Comparison of ENCODE assay signal across 8 mouse cellular contexts in the genomic region with DNA sequence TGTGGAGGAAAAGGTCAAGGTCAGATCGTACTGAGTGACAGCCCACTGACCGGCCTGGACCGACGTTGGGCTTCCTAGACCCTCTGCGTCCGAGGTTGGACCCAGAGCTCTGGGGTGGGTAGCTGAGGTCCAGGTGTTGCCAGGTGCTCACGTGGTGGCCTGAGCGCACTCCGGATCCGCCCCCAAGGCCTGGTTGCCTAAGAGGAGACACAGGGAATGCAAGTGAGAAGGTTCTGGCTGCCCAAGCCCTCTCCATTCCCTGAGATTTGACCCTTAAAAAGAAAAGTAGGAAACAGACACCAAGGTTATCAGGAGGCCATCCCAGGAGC. TPM values are rescaled to one million over a fixed set of nuclear protein-coding genes. Genes with fewer than 3 reads are reported as not detected.
DNase-seq lines count a peak whose midpoint lies in the region; ATAC-seq and TF ChIP-seq lines count a peak whose summit lies in the region.

No protein-coding gene starts in this region.

- peak overlapping the region; percentile 88 for H3K4me2 ChIP-seq in embryonic facial prominence, embryonic 11.5 days (ENCODE audit: low read depth, low read length)
- peak overlapping the region; percentile 79 for H3K4me2 ChIP-seq in intestine, embryonic 15.5 days (replicated peaks)
- H3K4me2 ChIP-seq in liver, embryonic 16.5 days (ENCODE audit: low read depth, low read length) = peak overlapping the region; percentile 94
- peak overlapping the region; percentile 93 for H3K4me2 ChIP-seq in stomach, embryonic 15.5 days

- no peaks in the 10 kb centered on the region; the same call in 1 of the 2 replicates for H3K4me1 ChIP-seq in embryonic facial prominence, embryonic 11.5 days (ENCODE audit: control insufficient read depth, insufficient read depth, low read length)
- H3K4me1 ChIP-seq in intestine, embryonic 15.5 days (replicated peaks) = peaks cover 19% of the 10 kb centered on the region
- H3K4me1 ChIP-seq in liver, embryonic 16.5 days (ENCODE audit: control insufficient read depth, low read depth, low read length) = peaks cover 16% of the 10 kb centered on the region
- H3K4me1 ChIP-seq in stomach, embryonic 15.5 days = peaks cover 20% of the 10 kb centered on the region

- peak overlapping the region; percentile 73 for H3K4me3 ChIP-seq in layer of hippocampus, adult 2 months
- H3K4me3 ChIP-seq in embryonic facial prominence, embryonic 11.5 days (ENCODE audit: low read depth, low read length) = peak overlapping the region; percentile 66
- H3K4me3 ChIP-seq in intestine, embryonic 15.5 days (replicated peaks) = peak overlapping the region; percentile 93
- H3K4me3 ChIP-seq in liver, embryonic 16.5 days (ENCODE audit: low read depth, low read length) = peak overlapping the region; percentile 82
- H3K4me3 ChIP-seq in stomach, embryonic 15.5 days (replicated peaks) = peak overlapping the region; percentile 94

- no peak for TF ChIP-seq CTCF in layer of hippocampus, adult 2 months (conservative IDR thresholded peaks at IDR 0.05)

- no peak for DNase-seq in layer of hippocampus, adult 2 months (ENCODE audit: low spot score in 2 of 2)
- no peak for DNase-seq in layer of hippocampus, adult 8-10 months (ENCODE audit: low spot score in 2 of 2)
- DNase-seq in embryonic facial prominence, embryonic 11.5 days (ENCODE audit: low spot score) = peak; percentile 51
- DNase-seq in layer of hippocampus, postnatal 36 days = no peak
- DNase-seq in retina, embryonic 14.5 days (ENCODE audit: low spot score) = no peak

- peak overlapping the region; percentile 70 for H3K9ac ChIP-seq in embryonic facial prominence, embryonic 11.5 days (replicated peaks; ENCODE audit: low read length)
- peak overlapping the region; percentile 82 for H3K9ac ChIP-seq in intestine, embryonic 15.5 days
- peak overlapping the region; percentile 76 for H3K9ac ChIP-seq in liver, embryonic 16.5 days (ENCODE audit: low read depth, low read length)
- H3K9ac ChIP-seq in stomach, embryonic 15.5 days = peak overlapping the region; percentile 76

- peak; percentile 22; the same call in 1 of the 2 replicates for ATAC-seq in embryonic facial prominence, embryonic 11.5 days (replicated peaks; ENCODE audit: insufficient number of reproducible peaks, low FRiP score, low TSS enrichment, low read depth)
- peak; percentile 60 for ATAC-seq in intestine, embryonic 15.5 days
- ATAC-seq in liver, embryonic 16.5 days (ENCODE audit: low read depth) = peak; percentile 54
- peak; percentile 44 for ATAC-seq in stomach, embryonic 15.5 days (ENCODE audit: insufficient read depth, low FRiP score, low read depth)

- peak overlapping the region; percentile 91 for H3K27ac ChIP-seq in layer of hippocampus, adult 2 months
- H3K27ac ChIP-seq in embryonic facial prominence, embryonic 11.5 days (replicated peaks; ENCODE audit: low read depth, low read length) = no peak overlapping the region
- peak overlapping the region; percentile 84 for H3K27ac ChIP-seq in intestine, embryonic 15.5 days
- no peak overlapping the region; the same call in 1 of the 2 replicates for H3K27ac ChIP-seq in liver, embryonic 16.5 days (ENCODE audit: low read length)
- H3K27ac ChIP-seq in stomach, embryonic 15.5 days = 0 out of 2 replicates have a peak overlapping the region, but pooled peaks have one; percentile 53

- H3K36me3 ChIP-seq in embryonic facial prominence, embryonic 11.5 days (replicated peaks; ENCODE audit: control insufficient read depth, insufficient read depth, low read depth, low read length) = no peaks in the 10 kb centered on the region; the same call in 1 of the 2 replicates
- H3K36me3 ChIP-seq in intestine, embryonic 15.5 days = peaks cover 24% of the 10 kb centered on the region
- peaks cover 3% of the 10 kb centered on the region for H3K36me3 ChIP-seq in liver, embryonic 16.5 days (ENCODE audit: control insufficient read depth, insufficient read depth)
- H3K36me3 ChIP-seq in stomach, embryonic 15.5 days = peaks cover 18% of the 10 kb centered on the region

- WGBS in embryonic facial prominence, embryonic 11.5 days = 2% methylated on average over 10 of the region's 10 CpGs
- under 1% methylated on average over 10 of the region's 10 CpGs for whole genome bisulfite sequencing in intestine, embryonic 15.5 days
- 1% methylated on average over 10 of the region's 10 CpGs for WGBS in liver, embryonic 16.5 days (ENCODE audit: insufficient replicate concordance)
- 0% methylated on average over 10 of the region's 10 CpGs for WGBS in stomach, embryonic 15.5 days

- H3K9me3 ChIP-seq in embryonic facial prominence, embryonic 11.5 days (replicated peaks; ENCODE audit: control insufficient read depth, low read length) = no peaks in the 10 kb centered on the region
- H3K9me3 ChIP-seq in intestine, embryonic 15.5 days = no peaks in the 10 kb centered on the region
- no peaks in the 10 kb centered on the region for H3K9me3 ChIP-seq in liver, embryonic 16.5 days (replicated peaks; ENCODE audit: control insufficient read depth, low read length)
- H3K9me3 ChIP-seq in stomach, embryonic 15.5 days = no peaks in the 10 kb centered on the region

- no peaks in the 10 kb centered on the region for H3K27me3 ChIP-seq in embryonic facial prominence, embryonic 11.5 days (ENCODE audit: control insufficient read depth, insufficient read depth, low read length)
- H3K27me3 ChIP-seq in intestine, embryonic 15.5 days (replicated peaks) = no peaks in the 10 kb centered on the region
- H3K27me3 ChIP-seq in liver, embryonic 16.5 days (ENCODE audit: control insufficient read depth, insufficient read depth, low read depth, low read length) = no peaks in the 10 kb centered on the region
- no peaks in the 10 kb centered on the region for H3K27me3 ChIP-seq in stomach, embryonic 15.5 days (replicated peaks)

RNA-seq across cellular contexts. Expression of gene Ppif, which starts 0.6 kb away (rescaled TPM):
- total RNA-seq in layer of hippocampus, adult 2 months (2021) = 10 to 100 TPM; 27.4 to 34.2 TPM
- total RNA-seq in layer of hippocampus, adult 8-10 months (2022) = 10 to 100 TPM; 25.5 to 30.6 (median 27.9) TPM
- 40.7 and 43.7 TPM in 2 replicates for polyA plus RNA-seq in embryonic facial prominence, embryonic 11.5 days (2014; fragmentation: Nextera tagmentation; extraction: Ambion mirVana)
- polyA plus RNA-seq in intestine, embryonic 15.5 days (2015; fragmentation: Nextera tagmentation; extraction: Ambion mirVana) = 89.9 and 90.5 TPM in 2 replicates
- polyA plus RNA-seq in liver, embryonic 16.5 days (2015; fragmentation: Nextera tagmentation; extraction: Ambion mirVana) = 20.5 and 26.0 TPM in 2 replicates
- 47.7 and 48.5 TPM in 2 replicates for polyA plus RNA-seq in stomach, embryonic 15.5 days (2015; fragmentation: Nextera tagmentation; extraction: Ambion mirVana)
- total RNA-seq in layer of hippocampus, postnatal 36 days (2021) = 10 to 100 TPM; 27.0 to 28.2 TPM

Comparison
In these comparisons a context has a peak if more than half of its experiments do, and no peak if none do; other contexts are left out.
1. H3K27ac ChIP-seq: peak in layer of hippocampus, adult 2 months (single experiment), intestine, embryonic 15.5 days (single experiment) and stomach, embryonic 15.5 days (single experiment); none in embryonic facial prominence, embryonic 11.5 days (single experiment) and liver, embryonic 16.5 days (single experiment).
2. Peak in every context shown above with its lines, with median percentiles within 50 percentile points of each other: H3K4me3 ChIP-seq, ATAC-seq, H3K4me2 ChIP-seq and H3K9ac ChIP-seq.